Mouse (Mus musculus): ENCODE measurements around the gene Fam219a.

Gene Fam219a

DNA sequence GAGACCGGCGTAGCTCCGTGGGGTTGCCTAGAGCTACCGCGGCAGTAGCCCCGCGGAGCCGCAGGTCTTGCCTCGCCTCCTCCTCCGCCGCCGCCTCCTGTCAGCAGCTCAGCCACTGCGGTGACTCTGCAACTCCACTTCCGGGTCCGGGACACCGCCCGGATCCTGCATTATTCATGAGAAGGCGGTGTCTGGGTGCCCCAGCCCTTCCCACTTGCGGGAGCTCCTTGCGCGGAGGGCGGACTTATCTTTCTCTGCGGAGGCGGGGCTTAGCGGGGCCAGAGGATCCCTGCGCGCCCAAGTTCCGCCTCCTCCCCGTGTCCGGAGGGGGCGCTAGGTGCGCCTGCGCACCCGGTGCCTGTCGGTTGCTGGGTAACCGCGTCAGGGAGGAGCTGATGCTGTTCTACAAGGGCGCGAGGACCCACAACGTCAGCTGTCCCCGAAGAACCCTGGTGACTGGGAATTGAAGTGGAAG is at the start of gene Fam219a, which contains the start of gene Dnaic1:
Gene Fam219a (minus strand): TSS at position 128 of the 475 bp plus-strand sequence.
Gene Dnaic1 (plus strand): TSS at position 365 of the 475 bp plus-strand sequence.
- peak; percentile 93 to 99 for DNase-seq (ENCODE audit: low spot score in 2 of 2)

DNA sequence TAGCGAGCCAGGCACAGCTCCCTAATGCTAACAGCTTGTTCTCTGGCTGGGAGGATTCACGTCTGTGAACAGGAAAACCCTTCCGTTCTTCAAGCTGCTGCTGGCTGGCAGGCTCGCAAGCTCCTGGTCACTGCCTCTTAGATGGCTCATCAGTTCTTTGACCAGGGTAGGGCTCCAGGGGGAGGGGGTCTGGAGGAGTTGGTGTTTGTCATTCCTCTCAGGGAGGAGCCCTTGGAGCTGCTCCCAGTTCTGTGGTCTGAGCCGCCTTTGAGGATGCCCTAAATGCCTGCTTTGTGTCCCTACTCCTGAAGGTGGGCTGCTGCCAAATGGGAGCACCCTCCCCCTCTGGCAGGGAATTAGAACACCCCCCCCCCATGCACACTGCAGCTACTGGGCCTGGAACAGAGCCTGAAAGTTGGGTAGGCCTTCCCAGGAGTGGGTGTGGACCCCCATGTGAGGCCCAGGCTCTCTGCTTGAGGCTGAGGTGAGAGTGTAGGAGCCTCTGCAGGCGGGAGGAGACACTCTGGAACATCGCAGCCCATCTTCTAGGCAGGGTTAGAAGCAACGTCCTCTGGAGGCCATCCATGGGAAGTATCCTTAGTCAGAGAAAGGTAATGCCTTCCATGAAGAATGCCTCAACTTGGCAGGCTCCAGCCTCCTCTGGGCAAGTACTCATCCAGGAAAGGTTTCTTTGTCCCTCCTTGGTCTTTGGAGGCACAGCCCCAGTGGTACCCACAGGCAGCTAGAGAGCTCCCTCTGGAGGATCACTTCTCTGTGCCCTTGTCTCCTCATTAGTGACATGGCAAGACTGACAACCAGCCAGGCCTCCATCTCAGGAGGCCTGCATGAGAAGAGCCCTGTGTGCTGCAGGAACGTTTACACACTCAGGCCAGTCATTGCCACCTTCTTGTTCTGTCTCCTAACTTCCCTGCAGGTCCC is 46.6 kb upstream of the Fam219a start:
- DNase-seq (ENCODE audit: low spot score in 2 of 2) = no peak

DNA sequence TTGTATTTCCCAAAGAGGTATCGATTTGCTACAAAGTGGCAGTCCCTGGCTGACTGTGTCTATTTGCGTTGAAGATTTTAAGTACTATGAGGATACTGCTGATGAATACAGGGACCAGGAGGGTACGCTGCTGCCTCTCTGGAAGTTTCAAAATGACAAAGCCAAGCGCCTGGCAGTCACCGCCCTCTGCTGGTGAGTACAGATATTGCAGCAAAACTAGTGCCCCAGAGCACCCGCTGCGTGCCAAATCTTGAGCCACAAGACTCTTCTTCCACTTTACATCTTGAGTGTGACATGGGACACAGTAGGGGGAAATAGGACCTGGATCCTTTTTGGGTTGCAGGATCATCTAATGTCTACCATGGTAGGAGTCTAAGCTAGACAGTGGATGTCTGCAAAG is 44.8 kb upstream of the Fam219a start:
- DNase-seq (ENCODE audit: low spot score in 2 of 2) = peak; percentile 57 to 63

DNA sequence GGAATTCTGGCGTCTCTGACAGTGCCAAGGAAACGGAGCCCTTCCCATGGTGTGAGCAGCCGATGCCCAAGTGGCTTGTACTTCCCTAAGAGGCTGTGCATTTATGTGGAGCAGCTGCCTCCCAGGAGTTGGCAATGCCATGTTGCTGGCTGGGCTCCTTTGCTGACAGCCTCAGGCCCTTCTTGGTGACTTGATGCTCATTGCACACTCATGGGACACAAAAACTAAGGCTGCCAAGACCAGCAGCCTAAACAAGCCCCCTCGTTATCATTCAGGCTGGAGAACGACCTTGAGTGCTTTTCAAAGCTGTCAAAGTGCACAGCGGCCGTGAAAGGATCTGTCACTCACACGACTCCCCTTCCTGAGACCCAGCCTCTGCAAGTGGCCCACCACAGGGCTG is 42.8 kb upstream of the Fam219a start:
- no peak for DNase-seq (ENCODE audit: low spot score in 2 of 2)

DNA sequence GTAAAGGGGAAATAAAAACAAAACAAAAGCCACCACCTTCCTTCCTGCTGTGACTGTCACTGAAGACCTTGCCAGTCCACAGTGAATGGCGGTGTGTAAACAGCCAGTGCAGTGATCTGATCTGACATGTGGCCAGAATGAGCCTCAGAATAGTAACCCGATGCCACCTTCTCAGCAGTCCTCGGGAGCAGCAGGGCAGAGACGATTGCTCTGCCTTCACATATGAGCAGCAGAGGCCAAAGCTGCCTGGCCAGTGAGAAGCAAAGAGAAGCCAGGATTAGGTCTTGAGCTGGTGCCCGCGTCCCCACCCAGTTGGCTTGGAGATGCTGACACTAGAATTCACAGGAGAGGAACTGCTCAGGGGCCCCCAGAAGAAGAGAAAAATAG is 41.2 kb upstream of the Fam219a start:
- DNase-seq (ENCODE audit: low spot score in 2 of 2) = no peak

DNA sequence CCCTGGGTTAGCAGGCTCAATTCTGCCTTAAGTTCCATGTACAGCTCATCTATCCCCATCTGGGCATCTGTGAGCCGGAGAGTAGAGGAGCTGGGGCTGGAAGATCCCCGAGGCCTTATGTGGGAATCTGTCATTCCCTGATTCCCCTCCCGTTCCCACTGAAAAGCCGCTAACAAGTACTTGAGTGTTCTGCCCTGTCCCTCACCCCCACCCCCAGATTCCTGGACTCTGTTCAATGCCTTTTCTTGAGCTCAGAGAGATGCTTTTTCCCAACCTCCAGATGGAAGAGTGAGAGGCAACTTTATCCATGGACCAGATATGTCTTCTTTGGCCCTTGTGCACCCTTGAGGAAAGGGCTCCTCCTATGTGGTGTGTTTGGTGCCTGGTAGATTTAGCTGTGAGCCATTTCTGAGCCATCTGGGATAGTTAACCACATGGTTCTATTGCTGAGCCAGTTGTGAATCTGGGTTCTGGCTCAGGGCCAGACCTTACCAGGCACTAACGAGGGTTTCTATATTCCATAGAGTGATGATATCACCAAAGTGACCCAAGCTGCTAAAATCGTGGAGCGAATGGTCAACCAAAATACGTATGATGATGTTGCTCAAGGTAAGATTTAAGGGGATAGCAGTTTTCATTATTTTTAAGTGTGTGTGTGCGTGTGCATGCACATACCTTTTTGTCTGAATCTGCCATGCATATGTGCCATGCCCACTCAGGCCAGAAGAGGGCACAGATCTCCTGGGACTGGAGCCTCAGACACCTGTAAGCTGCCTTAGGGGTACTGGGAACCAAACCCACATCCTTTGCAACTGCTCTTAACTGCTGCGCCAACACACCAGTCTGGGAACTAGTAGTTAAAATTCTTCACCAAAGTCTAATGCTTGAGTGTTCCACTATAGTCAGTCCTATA is 40.6 kb upstream of the Fam219a start:
- DNase-seq (ENCODE audit: low spot score in 2 of 2) = no peak

DNA sequence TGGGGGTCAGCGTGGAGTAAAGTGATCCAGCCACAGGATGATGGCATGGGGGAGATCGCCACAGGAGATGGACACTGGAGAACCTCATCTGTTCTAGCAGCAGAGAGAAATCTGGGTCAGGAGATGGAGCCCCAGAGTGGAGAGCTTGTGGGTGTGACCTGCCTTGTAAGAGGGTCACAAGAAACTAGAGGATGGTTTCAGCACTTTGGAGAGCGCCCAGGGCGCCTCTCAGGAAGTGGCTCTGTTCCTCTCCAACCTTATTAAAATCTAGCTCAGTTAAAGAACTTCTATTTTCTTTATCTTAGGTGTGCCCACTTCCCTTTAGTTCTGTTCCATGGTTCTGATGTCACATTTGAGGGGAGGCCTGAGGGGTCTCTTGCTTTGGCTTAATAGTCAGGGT is 37.4 kb upstream of the Fam219a start:
- no peak for DNase-seq (ENCODE audit: low spot score in 2 of 2)

DNA sequence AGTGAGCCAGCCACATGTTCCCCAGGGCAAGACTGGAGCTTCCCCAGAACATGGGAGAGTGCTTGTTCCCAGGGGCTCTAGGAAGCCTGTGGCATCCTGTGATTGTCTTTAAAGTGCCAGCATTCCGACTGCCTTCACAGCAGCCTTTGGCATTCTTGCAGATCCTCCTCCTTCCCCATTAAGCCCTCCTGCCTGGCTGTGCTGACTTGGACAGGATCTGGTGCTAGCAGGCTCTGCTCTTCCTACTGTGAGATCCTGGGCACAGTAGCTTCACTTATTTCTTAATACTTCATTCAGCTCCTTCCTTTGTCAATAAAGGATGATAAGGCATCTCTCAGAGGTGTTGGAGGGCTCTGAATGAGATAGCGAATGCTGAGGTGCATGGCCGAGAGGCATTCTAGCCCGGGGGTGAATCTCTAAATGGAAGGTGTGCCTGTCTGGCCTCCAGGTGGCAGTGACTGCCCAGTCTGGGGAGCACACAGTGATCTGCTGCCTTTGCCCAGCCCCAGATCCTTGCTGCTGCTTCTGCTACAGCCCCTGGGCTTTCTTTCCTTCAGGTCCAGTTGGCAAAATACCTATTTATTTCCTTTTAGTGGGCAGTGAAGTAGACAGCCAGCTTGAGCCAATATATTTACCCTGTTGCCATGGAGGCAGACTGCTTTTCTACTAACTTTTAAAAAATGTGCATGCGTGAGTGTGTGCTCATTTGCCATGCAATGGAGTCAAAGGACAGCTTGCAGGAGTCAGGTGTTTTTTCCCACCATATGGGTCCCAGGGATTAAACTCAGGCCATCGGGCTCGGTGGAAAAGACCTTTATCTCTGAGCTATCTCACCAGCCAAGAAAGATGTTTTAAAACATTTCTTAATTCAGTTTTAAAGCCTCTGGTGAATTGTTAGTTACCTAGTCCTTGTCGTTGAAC is 35.4 kb upstream of the Fam219a start:
- peak in 1 of 2 experiments; percentile 35 for DNase-seq (ENCODE audit: low spot score in 2 of 2)

DNA sequence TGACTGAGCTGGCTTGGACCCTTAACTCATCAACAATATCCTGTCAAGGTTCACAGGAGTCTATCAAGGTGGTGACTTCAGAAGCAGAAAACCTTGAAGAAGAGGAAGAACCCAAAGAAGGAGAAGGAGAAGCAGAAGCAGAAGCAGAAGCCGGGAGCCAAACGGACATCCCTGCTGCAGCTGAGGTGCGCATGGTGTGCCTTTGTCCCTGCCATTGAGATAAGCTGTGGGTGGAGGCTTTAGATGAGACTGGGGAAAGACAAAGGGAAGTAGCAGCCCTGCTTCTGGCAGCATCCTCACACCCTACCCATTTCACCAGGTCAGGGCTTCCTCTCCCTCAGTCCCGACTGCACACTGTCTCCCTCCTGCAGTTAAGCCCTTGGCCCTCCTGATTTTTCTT is 33.5 kb upstream of the Fam219a start:
- DNase-seq (ENCODE audit: low spot score in 2 of 2) = no peak

DNA sequence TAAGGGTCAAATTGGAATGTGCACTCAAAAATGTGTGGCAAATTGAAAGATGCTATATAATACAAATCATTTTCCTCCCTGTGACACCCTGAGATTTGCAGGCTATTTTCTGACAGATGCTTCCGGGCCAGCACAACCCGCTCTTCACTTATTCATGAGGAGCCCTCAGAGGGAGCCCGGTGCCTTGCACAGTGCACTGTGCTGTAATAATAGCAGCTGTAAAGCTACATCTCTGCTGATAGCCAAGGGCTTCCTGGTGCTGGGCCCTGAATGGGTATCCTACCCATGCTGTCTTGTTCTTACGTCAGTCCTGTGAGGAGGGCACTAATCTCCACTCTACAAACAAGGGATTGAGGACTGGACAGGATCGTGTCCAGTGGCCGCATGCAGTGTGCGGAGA is 14.0 kb upstream of the Fam219a start:
- no peak for DNase-seq (ENCODE audit: low spot score in 2 of 2)

DNA sequence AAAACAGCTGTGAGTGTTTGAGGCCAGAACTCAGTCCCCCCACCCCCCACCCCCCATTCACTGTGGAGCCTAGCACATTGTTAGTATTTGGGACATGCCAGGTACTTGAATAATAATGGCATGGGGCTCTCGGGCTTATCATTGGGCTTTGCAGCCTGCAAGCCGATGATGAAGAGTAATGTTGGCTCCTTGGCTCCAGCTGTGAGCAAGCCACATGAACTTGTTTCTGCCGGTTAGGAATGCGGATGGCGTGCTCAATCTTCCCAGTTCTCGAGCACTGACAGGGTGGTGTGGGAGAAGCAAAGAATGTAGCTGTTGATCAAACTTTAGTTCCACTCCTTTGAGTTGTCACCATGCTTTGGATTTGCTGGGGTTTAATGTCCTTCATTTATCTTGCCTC is 6.6 kb upstream of the Fam219a start:
- DNase-seq (ENCODE audit: low spot score in 2 of 2) = no peak

DNA sequence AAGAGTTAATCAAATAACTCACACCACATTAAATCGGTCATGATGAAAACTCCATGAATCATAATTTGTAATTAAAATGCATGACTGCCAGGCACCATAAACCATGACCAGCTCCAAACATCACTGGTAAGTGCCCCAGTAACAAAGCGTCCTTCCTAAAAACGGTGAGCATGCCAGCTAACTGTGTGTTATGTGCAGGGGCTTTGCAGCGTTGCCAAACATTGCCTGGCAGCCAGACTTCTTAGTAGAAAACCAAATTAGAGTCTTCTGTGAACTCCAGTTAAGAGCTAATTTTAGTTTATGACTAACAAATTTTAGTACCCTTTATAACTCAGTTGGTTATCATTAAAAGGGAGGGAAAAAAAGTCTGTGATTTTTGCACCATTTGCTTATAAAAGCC is 4.2 kb upstream of the Fam219a start:
- no peak for DNase-seq (ENCODE audit: low spot score in 2 of 2)

DNA sequence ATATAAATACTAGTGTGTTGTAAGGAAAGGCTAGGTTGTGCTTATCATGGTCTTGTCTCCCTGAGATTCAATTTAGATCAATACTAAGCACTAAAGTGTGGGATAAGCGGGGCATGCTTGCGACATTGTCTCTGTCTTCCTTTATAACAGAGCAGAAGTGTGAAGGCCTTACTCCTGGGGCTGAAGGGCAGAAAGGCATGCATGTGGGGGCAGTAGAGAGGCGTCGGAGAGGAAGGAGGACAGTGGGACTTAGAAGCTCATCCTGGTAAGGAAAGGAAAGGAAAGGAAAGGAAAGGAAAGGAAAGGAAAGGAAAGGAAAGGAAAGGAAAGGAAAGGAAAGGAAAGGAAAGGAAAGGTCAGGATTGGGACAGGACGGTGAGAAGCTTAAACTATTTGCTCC is 2.2 kb upstream of the Fam219a start:
- DNase-seq (ENCODE audit: low spot score in 2 of 2) = no peak

DNA sequence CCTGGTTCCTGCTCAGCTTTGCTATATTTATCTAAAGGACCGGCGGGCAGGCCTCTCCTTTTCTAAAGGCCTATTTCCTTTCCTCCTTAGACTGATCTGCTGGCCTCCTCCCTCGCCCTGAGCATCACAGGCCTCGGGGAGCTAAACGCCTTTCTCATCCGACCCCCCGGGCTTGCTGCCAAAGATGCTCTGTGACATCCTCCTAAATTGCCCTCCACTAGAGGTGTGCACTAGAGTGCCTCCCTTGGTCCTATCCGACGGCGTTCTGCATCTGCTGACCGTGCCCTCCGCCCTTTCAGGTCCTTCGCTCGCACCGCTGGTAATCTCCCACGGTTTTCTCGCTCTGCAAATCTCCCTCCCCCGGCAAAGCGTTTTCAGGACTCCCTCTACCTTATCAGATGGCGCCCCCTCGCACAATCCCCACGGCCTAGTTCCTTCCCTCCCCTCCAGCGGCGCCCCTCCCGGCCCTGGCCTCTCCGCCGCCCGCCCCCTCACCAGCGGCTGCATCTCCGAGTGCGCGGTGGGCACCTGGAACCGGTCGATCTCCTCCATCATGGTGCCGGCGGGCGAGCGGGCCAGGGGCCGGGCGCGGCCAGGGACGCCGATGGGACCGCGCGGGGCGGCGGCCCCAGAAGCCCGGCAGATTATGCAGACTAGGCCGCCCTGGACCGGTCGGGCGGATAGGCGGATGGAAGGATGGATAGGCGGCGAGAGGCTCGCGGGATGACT is 492 bp downstream of the Fam219a start:
- DNase-seq (ENCODE audit: low spot score in 2 of 2) = peak; percentile 18 to 26

DNA sequence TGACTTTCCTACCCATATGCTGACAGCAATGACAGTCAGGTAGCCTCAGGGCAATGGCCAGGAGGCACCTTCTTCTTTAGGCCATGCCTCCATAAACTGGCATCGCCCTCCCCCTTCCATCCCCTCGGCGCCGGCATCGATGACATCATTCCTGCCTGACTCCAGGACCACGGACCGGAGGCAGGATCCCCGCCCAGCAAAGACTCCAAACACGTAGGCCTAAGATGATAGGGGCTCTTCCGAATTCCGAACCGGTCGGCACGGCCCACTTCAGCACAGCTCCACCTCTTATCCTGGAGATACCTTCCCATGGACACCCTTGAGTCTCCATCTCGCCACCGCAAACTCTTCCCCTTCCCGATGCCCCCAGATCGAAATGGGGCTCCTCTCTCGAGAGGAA is 1.1 kb downstream of the Fam219a start:
- DNase-seq (ENCODE audit: low spot score in 2 of 2) = no peak

DNA sequence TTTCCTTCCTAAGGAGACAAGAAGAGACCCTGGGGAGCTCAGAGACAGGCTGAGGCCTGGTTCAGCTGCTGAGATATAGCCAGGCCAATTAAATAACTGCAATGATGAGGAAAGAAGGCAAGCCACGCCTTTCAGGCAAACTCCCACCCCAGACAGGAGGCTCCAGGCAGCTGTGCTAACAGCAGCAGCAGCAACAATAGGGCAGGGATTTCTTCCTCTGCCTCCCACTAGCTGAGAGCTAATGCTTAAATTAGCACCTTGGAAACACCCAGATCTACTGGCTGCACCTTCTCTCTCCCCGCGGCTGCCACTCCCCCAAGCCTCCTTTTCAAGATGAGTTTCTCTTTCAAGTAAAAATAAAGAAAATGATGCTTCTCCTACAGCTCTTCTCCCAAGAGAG is 3.2 kb downstream of the Fam219a start:
- DNase-seq (ENCODE audit: low spot score in 2 of 2) = no peak

DNA sequence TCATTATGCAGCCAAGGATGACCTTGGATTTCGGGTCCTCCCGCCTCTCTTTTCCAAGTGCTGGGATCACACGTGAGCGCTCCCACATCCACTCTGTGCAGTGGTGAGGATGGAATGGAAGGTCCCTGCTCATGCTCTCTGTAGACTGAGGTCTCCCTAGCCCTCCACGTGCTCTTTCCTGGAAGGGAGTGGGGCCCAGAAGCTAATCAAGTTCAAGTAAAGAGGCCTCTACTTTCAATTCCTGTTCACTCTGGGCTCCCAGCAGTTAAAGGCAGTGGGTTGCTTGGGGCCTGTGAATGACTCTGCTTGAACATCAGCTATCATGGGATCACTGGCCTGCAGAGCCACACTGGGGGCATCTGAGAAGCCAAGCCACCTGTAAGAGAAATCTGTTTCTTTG is 6.0 kb downstream of the Fam219a start:
- no peak for DNase-seq (ENCODE audit: low spot score in 2 of 2)

DNA sequence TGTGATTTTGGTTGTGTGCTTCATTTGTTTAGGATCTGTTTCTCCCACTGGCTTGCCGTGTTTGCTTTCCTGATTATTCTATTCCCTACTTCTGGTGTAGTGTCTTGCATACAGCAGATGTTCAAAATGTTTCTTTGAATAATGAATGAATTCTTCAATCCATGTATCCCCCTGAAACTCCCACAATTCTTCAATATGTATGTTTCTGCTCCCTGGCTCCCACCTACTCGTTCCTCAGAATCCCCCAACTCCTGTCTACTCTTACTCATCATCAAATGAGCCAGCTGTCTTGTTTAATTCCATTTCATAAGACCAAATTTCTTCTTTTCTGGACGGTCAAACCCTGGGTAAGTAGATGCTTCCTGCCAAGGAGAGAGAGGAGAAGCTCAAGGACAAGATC is 12.2 kb downstream of the Fam219a start:
- no peak for DNase-seq (ENCODE audit: low spot score in 2 of 2)

DNA sequence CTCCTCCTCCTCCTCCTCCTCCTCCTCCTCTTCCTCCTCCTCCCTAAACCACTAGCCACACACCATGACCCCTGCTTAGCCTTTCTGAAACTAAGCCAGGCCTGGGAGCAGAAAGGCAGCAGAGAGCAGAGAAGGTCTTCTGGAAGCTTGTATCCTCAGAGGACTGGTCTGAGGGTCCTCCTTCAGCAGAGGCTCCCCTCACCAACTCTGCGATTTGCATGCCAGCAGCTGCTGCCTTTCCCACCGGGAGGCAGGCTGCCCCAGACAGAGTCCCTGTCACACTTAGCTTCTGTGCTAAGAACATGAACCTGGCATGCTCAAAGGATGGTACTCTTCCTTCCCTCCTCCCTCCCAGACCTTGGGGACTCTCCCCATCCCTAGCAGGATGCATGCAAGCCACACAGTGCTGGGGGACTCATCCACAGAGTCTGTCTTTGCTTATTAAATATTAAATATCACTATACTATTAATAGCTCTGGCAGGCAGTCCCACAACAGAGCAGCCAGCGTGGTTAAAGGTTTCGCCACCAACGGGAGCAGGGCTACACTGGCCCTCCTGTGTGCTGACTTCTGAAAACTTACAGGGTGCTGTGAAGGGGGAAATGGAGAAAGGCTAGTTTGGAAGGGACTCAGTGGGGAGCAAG is 12.9 kb downstream of the Fam219a start:
- DNase-seq (ENCODE audit: low spot score in 2 of 2) = no peak

Data from urinary bladder, adult 18-20 months (tissue).